Mouse (Mus musculus) spleen, adult 10 weeks (tissue): Measurements from ENCODE around the gene Cdkl4. TPM values are rescaled to one million over a fixed set of nuclear protein-coding genes. Genes with fewer than 3 reads are reported as not detected.

Source experiments
- polyA plus RNA-seq: library from polyadenylated mRNA; stranded (reverse); fragments of 350-450 nt; fragmentation: Illumina TruSeq; extraction: RNeasy Lipid Tissue Mini Kit (QIAGEN cat#74804); gene quantifications from one replicate; pipeline ENCODE4 v1.2.3, GENCODE M21; 2015; ENCODE audit warnings: low replicate concordance; ENCODE audit not compliant: insufficient read depth

Gene Cdkl4
- 0.68 TPM for polyA plus RNA-seq

GRCm38 (mm10) chr17:80577639-80578038 is at the start of gene Cdkl4:
TSS of gene Cdkl4 (minus strand) at chr17:80577813.

GRCm38 (mm10) chr17:80480031-80480854 is 97.4 kb downstream of the Cdkl4 start, which contains the start of gene Sos1:
TSS of gene Sos1 (minus strand) at chr17:80480453.

Other genes with a start within 250 kb of the Cdkl4 start
- gene Gm10190, start 204.3 kb downstream of the Cdkl4 start, polyA plus RNA-seq, result not detected
- gene Sos1, start 97.4 kb downstream of the Cdkl4 start, polyA plus RNA-seq, result 21.3 TPM
- gene Map4k3, start 150.7 kb upstream of the Cdkl4 start, polyA plus RNA-seq, result 31.0 TPM